Mouse (Mus musculus) olfactory bulb, adult 2 months (tissue): Measurements from ENCODE around the gene Prkar2a.

ENCODE experiments used
- CTCF ChIP-seq: fragments of 200-500 bp; IDR thresholded peaks from 2 replicates; pipeline ENCODE4 v1.5.1; 2012; ENCODE audit warnings: low read depth, mild to moderate bottlenecking, low read length, moderate library complexity; ENCODE audit not compliant: insufficient read depth
- POLR2A ChIP-seq: fragments of 200-500 bp; IDR thresholded peaks from 2 replicates; pipeline ENCODE4 v1.6.1; 2012; ENCODE audit warnings: mild to moderate bottlenecking, low read depth, low read length, moderate library complexity; ENCODE audit not compliant: insufficient read depth

DNA sequence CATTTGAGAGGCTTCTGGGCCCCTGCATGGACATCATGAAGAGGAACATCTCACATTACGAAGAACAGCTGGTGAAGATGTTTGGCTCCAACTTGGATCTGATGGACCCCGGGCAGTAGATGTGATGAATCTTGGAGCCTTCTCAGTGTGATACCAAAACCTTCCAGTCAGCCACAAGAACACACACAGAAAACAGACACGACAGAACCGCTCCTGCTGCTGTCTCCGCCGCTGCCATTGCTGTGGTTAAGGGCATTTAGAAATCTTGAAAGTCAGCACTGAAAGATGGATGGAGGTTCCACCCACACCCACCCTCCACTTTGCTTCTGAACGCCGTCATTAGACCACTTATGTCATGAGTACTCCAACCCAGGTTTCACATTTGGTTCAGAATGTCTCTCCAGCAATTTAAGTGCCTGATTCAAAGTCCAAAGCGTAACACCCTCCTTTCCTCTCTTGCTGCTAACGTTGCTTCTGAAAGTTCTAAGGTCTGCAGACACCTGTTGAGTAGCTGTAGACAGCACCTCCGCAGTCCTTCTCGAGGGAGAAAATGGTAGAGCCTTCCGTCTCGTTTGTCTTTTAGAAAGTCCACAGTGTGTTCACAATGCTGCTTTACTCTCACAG lies 57.9 kb downstream of the Prkar2a start:
- TF ChIP-seq POLR2A = no peak
- TF ChIP-seq CTCF = no peak
